Comparison of ENCODE assay signal across 29 mouse cellular contexts in genomic region chr10:92473282-92473681, GRCm38 (mm10).
DNase-seq lines count a peak whose midpoint lies in the region; ATAC-seq and TF ChIP-seq lines count a peak whose summit lies in the region.
"Had no signal": no experiment of that assay in that cellular context is flagged by ENCODE, and none has a peak within 500 bp of the region (broad histone marks: within the 10 kb centered on the region; RNA-seq: fewer than 3 reads in every experiment).

No protein-coding gene starts in this region.

- H3K4me2 ChIP-seq in hindbrain, embryonic 11.5 days (replicated peaks; ENCODE audit: low read depth, low read length), result no peak overlapping the region
- no peak overlapping the region for H3K4me2 ChIP-seq in hindbrain, embryonic 16.5 days (ENCODE audit: low read length)
- H3K4me2 ChIP-seq: heart, embryonic 13.5 days; limb, embryonic 13.5 days; liver, embryonic 11.5 days; lung, embryonic 15.5 days; midbrain, embryonic 13.5 days had no signal

- TF ChIP-seq POLR2A in brain, embryonic 14.5 days (IDR thresholded peaks at IDR 0.05; ENCODE audit: borderline replicate concordance, extremely low read depth, insufficient read depth, insufficient read length, poor library complexity, severe bottlenecking), result no peak

- no peak for TF ChIP-seq CTCF in brain, embryonic 14.5 days (IDR thresholded peaks at IDR 0.05; ENCODE audit: borderline replicate concordance, extremely low read depth, insufficient read depth, insufficient read length)

- no peaks in the 10 kb centered on the region for H3K4me1 ChIP-seq in hindbrain, embryonic 11.5 days (replicated peaks; ENCODE audit: control insufficient read depth, insufficient read depth, low read length)
- H3K4me1 ChIP-seq in hindbrain, embryonic 16.5 days (ENCODE audit: control insufficient read depth, insufficient read depth, low read depth, low read length), result no peaks in the 10 kb centered on the region
- H3K4me1 ChIP-seq in embryonic facial prominence, embryonic 10.5 days, result peaks cover 5% of the 10 kb centered on the region
- H3K4me1 ChIP-seq: heart, embryonic 13.5 days; limb, embryonic 13.5 days; lung, embryonic 15.5 days had no signal

- peak; percentile 9 for DNase-seq in hindbrain, embryonic 11.5 days (ENCODE audit: low spot score)
- DNase-seq in ZHBTc4 (ENCODE audit: low read depth, low spot score), result peak; percentile 1
- peak; percentile 11 for DNase-seq in brain, embryonic 14.5 days (ENCODE audit: low read depth)
- peak; percentile 38 for DNase-seq in embryonic facial prominence, embryonic 10.5 days (ENCODE audit: low spot score)
- no peak for DNase-seq in layer of hippocampus, adult 9-10 months (ENCODE audit: low spot score)
- no peak for DNase-seq in ovary, postnatal 36 days (ENCODE audit: low spot score)
- DNase-seq: adrenal gland, postnatal 14 days; B cell, adult 2 months; cerebellum, adult 18-20 months; cerebellum, postnatal 10 days; gastrocnemius, adult 2 months; gastrocnemius, postnatal 36 days; heart, adult 18-20 months; heart, postnatal 10 days; kidney, postnatal 36 days; right cerebral cortex, postnatal 4 days; thymus, adult 2 months; thymus, postnatal 36 days had no signal

- H3K27me3 ChIP-seq in hindbrain, embryonic 11.5 days (ENCODE audit: control insufficient read depth, insufficient read depth, low read length), result no peaks in the 10 kb centered on the region
- no peaks in the 10 kb centered on the region for H3K27me3 ChIP-seq in hindbrain, embryonic 16.5 days (replicated peaks; ENCODE audit: control insufficient read depth, insufficient read depth, low read length)
- no peaks in the 10 kb centered on the region for H3K27me3 ChIP-seq in embryonic facial prominence, embryonic 10.5 days (replicated peaks; ENCODE audit: low read depth, poor library complexity, severe bottlenecking)
- H3K27me3 ChIP-seq: heart, embryonic 13.5 days; limb, embryonic 13.5 days; lung, embryonic 15.5 days; midbrain, embryonic 13.5 days had no signal

- H3K9me3 ChIP-seq in hindbrain, embryonic 11.5 days (ENCODE audit: control insufficient read depth, low read length), result no peaks in the 10 kb centered on the region
- H3K9me3 ChIP-seq in hindbrain, embryonic 16.5 days (ENCODE audit: control insufficient read depth, low read length), result no peaks in the 10 kb centered on the region; the same call in 1 of the 2 replicates
- H3K9me3 ChIP-seq in embryonic facial prominence, embryonic 10.5 days, result no peaks in the 10 kb centered on the region
- H3K9me3 ChIP-seq: heart, embryonic 13.5 days; limb, embryonic 13.5 days; lung, embryonic 15.5 days; midbrain, embryonic 13.5 days had no signal

- 47% methylated on average over 3 of the region's 3 CpGs for WGBS in hindbrain, embryonic 11.5 days
- 53% methylated on average over 3 of the region's 3 CpGs for WGBS in hindbrain, embryonic 16.5 days
- WGBS in embryonic facial prominence, embryonic 10.5 days, result 48% methylated on average over 3 of the region's 3 CpGs

- no peak for ATAC-seq in hindbrain, embryonic 11.5 days (ENCODE audit: low FRiP score)
- no peak for ATAC-seq in hindbrain, embryonic 16.5 days
- ATAC-seq: forebrain, embryonic 14.5 days; intestine, postnatal 0 days; midbrain, embryonic 13.5 days had no signal

- no peak overlapping the region for H3K9ac ChIP-seq in hindbrain, embryonic 11.5 days (ENCODE audit: low read depth, low read length)
- H3K9ac ChIP-seq in hindbrain, embryonic 16.5 days (ENCODE audit: low read depth, low read length), result no peak overlapping the region
- H3K9ac ChIP-seq: heart, embryonic 13.5 days; limb, embryonic 13.5 days; lung, embryonic 15.5 days; midbrain, embryonic 13.5 days had no signal

- no peak overlapping the region for H3K4me3 ChIP-seq in hindbrain, embryonic 11.5 days (ENCODE audit: low read depth, low read length)
- no peak overlapping the region for H3K4me3 ChIP-seq in hindbrain, embryonic 16.5 days (ENCODE audit: low read length)
- no peak overlapping the region for H3K4me3 ChIP-seq in embryonic facial prominence, embryonic 10.5 days
- H3K4me3 ChIP-seq: erythroblast, embryonic 14.5 days; gastrocnemius, adult 2 months; heart, embryonic 13.5 days; layer of hippocampus, adult 2 months; limb, embryonic 13.5 days; lung, embryonic 15.5 days; midbrain, embryonic 13.5 days had no signal

- H3K36me3 ChIP-seq in hindbrain, embryonic 11.5 days (ENCODE audit: control insufficient read depth, insufficient read depth, low read length), result no peaks in the 10 kb centered on the region
- H3K36me3 ChIP-seq in hindbrain, embryonic 16.5 days (ENCODE audit: control insufficient read depth, insufficient read depth, low read length), result no peaks in the 10 kb centered on the region
- H3K36me3 ChIP-seq in embryonic facial prominence, embryonic 10.5 days (replicated peaks), result no peaks in the 10 kb centered on the region
- H3K36me3 ChIP-seq: heart, embryonic 13.5 days; limb, embryonic 13.5 days; lung, embryonic 15.5 days; midbrain, embryonic 13.5 days had no signal

- H3K27ac ChIP-seq in hindbrain, embryonic 11.5 days (ENCODE audit: low read depth, low read length), result no peak overlapping the region
- H3K27ac ChIP-seq in hindbrain, embryonic 16.5 days (ENCODE audit: low read depth, low read length), result no peak overlapping the region
- peak overlapping the region; percentile 31 for H3K27ac ChIP-seq in embryonic facial prominence, embryonic 10.5 days (replicated peaks)
- H3K27ac ChIP-seq: gastrocnemius, adult 2 months; heart, embryonic 13.5 days; layer of hippocampus, adult 2 months; limb, embryonic 13.5 days; lung, embryonic 15.5 days; midbrain, embryonic 13.5 days; stomach, postnatal 0 days had no signal

Comparison
In these comparisons a context has a peak if more than half of its experiments do, and no peak if none do; other contexts are left out.
1. DNase-seq: peak in hindbrain, embryonic 11.5 days (single experiment), ZHBTc4 (single experiment), brain, embryonic 14.5 days (single experiment) and embryonic facial prominence, embryonic 10.5 days (single experiment); none in layer of hippocampus, adult 9-10 months (single experiment) and ovary, postnatal 36 days (single experiment).